Mouse (Mus musculus): ENCODE results near the gene Alox12e. TPM values are rescaled to one million over a fixed set of nuclear protein-coding genes. Genes with fewer than 3 reads are reported as not detected.

Gene Alox12e
- polyA plus RNA-seq, 1 experiment from 2014 or later: not detected

- WGBS: 32% methylated on average over 4 of the region's 4 CpGs
- no peak overlapping the region for H3K4me3 ChIP-seq (ENCODE audit: low read depth, low read length)
- H3K27me3 ChIP-seq (ENCODE audit: control insufficient read depth, insufficient read depth, low read depth, low read length): no peaks in the 10 kb centered on the region
- no peak overlapping the region for H3K27ac ChIP-seq (ENCODE audit: low read length)
- no peak for ATAC-seq
- no peaks in the 10 kb centered on the region for H3K4me1 ChIP-seq (ENCODE audit: control insufficient read depth, insufficient read depth, low read length)
- H3K9ac ChIP-seq (ENCODE audit: low read depth, low read length): no peak overlapping the region
- H3K4me2 ChIP-seq (ENCODE audit: low read length): no peak overlapping the region
- H3K36me3 ChIP-seq (ENCODE audit: control insufficient read depth, insufficient read depth, low read length): no peaks in the 10 kb centered on the region
- no peaks in the 10 kb centered on the region for H3K9me3 ChIP-seq (replicated peaks; ENCODE audit: control insufficient read depth, low read length, poor library complexity, severe bottlenecking)
Observed at GRCm38 (mm10) chr11:70334477-70334876, 12.0 kb upstream of the Alox12e start.

- H3K4me1 ChIP-seq (ENCODE audit: control insufficient read depth, insufficient read depth, low read length): peaks cover 2% of the 10 kb centered on the region; the same call in 1 of the 2 replicates
- no peak overlapping the region for H3K4me3 ChIP-seq (ENCODE audit: low read depth, low read length)
- no peaks in the 10 kb centered on the region for H3K36me3 ChIP-seq (ENCODE audit: control insufficient read depth, insufficient read depth, low read length)
- H3K9ac ChIP-seq (ENCODE audit: low read depth, low read length): no peak overlapping the region
- H3K27me3 ChIP-seq (ENCODE audit: control insufficient read depth, insufficient read depth, low read depth, low read length): peaks cover 28% of the 10 kb centered on the region
- 92% methylated on average over 8 of the region's 8 CpGs for WGBS
- no peak for ATAC-seq
- no peaks in the 10 kb centered on the region for H3K9me3 ChIP-seq (replicated peaks; ENCODE audit: control insufficient read depth, low read length, poor library complexity, severe bottlenecking)
- no peak overlapping the region for H3K27ac ChIP-seq (ENCODE audit: low read length)
- no peak overlapping the region for H3K4me2 ChIP-seq (ENCODE audit: low read length)
Observed at GRCm38 (mm10) chr11:70324726-70325125, 2.3 kb upstream of the Alox12e start.

- 1% methylated on average over 15 of the region's 15 CpGs for WGBS
- no peak overlapping the region for H3K4me3 ChIP-seq (ENCODE audit: low read depth, low read length)
Observed at GRCm38 (mm10) chr11:70321664-70322063, 764 bp downstream of the Alox12e start.

GRCm38 (mm10) chr11:70319614-70320013 is 2.8 kb downstream of the Alox12e start:
- Histone ChIP-seq H3K27me3 (ENCODE audit: control insufficient read depth, insufficient read depth, low read depth, low read length) (peaks cover 28% of the 10 kb centered on the region), H3K4me3 (ENCODE audit: low read depth, low read length) (no peak overlapping the region), H3K4me2 (ENCODE audit: low read length) (no peak overlapping the region), H3K36me3 (ENCODE audit: control insufficient read depth, insufficient read depth, low read length) (no peaks in the 10 kb centered on the region), H3K27ac (ENCODE audit: low read length) (no peak overlapping the region), H3K4me1 (ENCODE audit: control insufficient read depth, insufficient read depth, low read length) (peaks cover 2% of the 10 kb centered on the region; the same call in 1 of the 2 replicates), H3K9me3 (replicated peaks; ENCODE audit: control insufficient read depth, low read length, poor library complexity, severe bottlenecking) (no peaks in the 10 kb centered on the region), H3K9ac (ENCODE audit: low read depth, low read length) (no peak overlapping the region)
- no peak for ATAC-seq
- WGBS: 80% methylated on average over 12 of the region's 12 CpGs

More at GRCm38 (mm10) chr11:70321664-70322063, 764 bp downstream of the Alox12e start:
- no peaks in the 10 kb centered on the region for H3K36me3 ChIP-seq (ENCODE audit: control insufficient read depth, insufficient read depth, low read length)
- H3K9ac ChIP-seq (ENCODE audit: low read depth, low read length): no peak overlapping the region
- peak overlapping the region; percentile 28; the same call in 1 of the 2 replicates for H3K4me2 ChIP-seq (ENCODE audit: low read length)
- no peaks in the 10 kb centered on the region for H3K9me3 ChIP-seq (replicated peaks; ENCODE audit: control insufficient read depth, low read length, poor library complexity, severe bottlenecking)
- peaks cover 28% of the 10 kb centered on the region for H3K27me3 ChIP-seq (ENCODE audit: control insufficient read depth, insufficient read depth, low read depth, low read length)
- ATAC-seq: no peak
- no peak overlapping the region for H3K27ac ChIP-seq (ENCODE audit: low read length)
- H3K4me1 ChIP-seq (ENCODE audit: control insufficient read depth, insufficient read depth, low read length): peaks cover 2% of the 10 kb centered on the region; the same call in 1 of the 2 replicates

- no peak for ATAC-seq
- no peaks in the 10 kb centered on the region for H3K27me3 ChIP-seq (ENCODE audit: control insufficient read depth, insufficient read depth, low read depth, low read length)
- H3K4me3 ChIP-seq (ENCODE audit: low read depth, low read length): no peak overlapping the region
- H3K9me3 ChIP-seq (replicated peaks; ENCODE audit: control insufficient read depth, low read length, poor library complexity, severe bottlenecking): no peaks in the 10 kb centered on the region
- H3K4me1 ChIP-seq (ENCODE audit: control insufficient read depth, insufficient read depth, low read length): no peaks in the 10 kb centered on the region
- no peak overlapping the region for H3K27ac ChIP-seq (ENCODE audit: low read length)
- H3K4me2 ChIP-seq (ENCODE audit: low read length): no peak overlapping the region
- no peaks in the 10 kb centered on the region for H3K36me3 ChIP-seq (ENCODE audit: control insufficient read depth, insufficient read depth, low read length)
- H3K9ac ChIP-seq (ENCODE audit: low read depth, low read length): no peak overlapping the region
- 43% methylated on average over 7 of the region's 7 CpGs for WGBS
Observed at GRCm38 (mm10) chr11:70313833-70314232, 8.6 kb downstream of the Alox12e start.

- Histone ChIP-seq H3K36me3 (ENCODE audit: control insufficient read depth, insufficient read depth, low read length) (no peaks in the 10 kb centered on the region), H3K27me3 (ENCODE audit: control insufficient read depth, insufficient read depth, low read depth, low read length) (no peaks in the 10 kb centered on the region), H3K9ac (ENCODE audit: low read depth, low read length) (no peak overlapping the region), H3K9me3 (replicated peaks; ENCODE audit: control insufficient read depth, low read length, poor library complexity, severe bottlenecking) (no peaks in the 10 kb centered on the region), H3K4me2 (ENCODE audit: low read length) (no peak overlapping the region), H3K4me1 (ENCODE audit: control insufficient read depth, insufficient read depth, low read length) (no peaks in the 10 kb centered on the region), H3K4me3 (ENCODE audit: low read depth, low read length) (no peak overlapping the region), H3K27ac (ENCODE audit: low read length) (no peak overlapping the region)
- 25% methylated on average over 9 of the region's 9 CpGs for WGBS
- ATAC-seq: no peak
Observed at GRCm38 (mm10) chr11:70309341-70309740, 13.1 kb downstream of the Alox12e start.

- Histone ChIP-seq H3K4me1 (ENCODE audit: control insufficient read depth, insufficient read depth, low read length) (no peaks in the 10 kb centered on the region), H3K27me3 (ENCODE audit: control insufficient read depth, insufficient read depth, low read depth, low read length) (no peaks in the 10 kb centered on the region), H3K27ac (ENCODE audit: low read length) (no peak overlapping the region), H3K36me3 (ENCODE audit: control insufficient read depth, insufficient read depth, low read length) (no peaks in the 10 kb centered on the region), H3K9me3 (replicated peaks; ENCODE audit: control insufficient read depth, low read length, poor library complexity, severe bottlenecking) (no peaks in the 10 kb centered on the region), H3K4me2 (ENCODE audit: low read length) (no peak overlapping the region), H3K4me3 (ENCODE audit: low read depth, low read length) (no peak overlapping the region), H3K9ac (ENCODE audit: low read depth, low read length) (no peak overlapping the region)
- ATAC-seq: no peak
- WGBS: 91% methylated on average over 2 of the region's 2 CpGs
Observed at GRCm38 (mm10) chr11:70308296-70308695, 14.1 kb downstream of the Alox12e start.

- Histone ChIP-seq H3K4me1 (ENCODE audit: control insufficient read depth, insufficient read depth, low read length) (no peaks in the 10 kb centered on the region), H3K9ac (ENCODE audit: low read depth, low read length) (no peak overlapping the region), H3K27me3 (ENCODE audit: control insufficient read depth, insufficient read depth, low read depth, low read length) (no peaks in the 10 kb centered on the region), H3K4me2 (ENCODE audit: low read length) (no peak overlapping the region), H3K9me3 (replicated peaks; ENCODE audit: control insufficient read depth, low read length, poor library complexity, severe bottlenecking) (no peaks in the 10 kb centered on the region; the same call in 1 of the 2 replicates), H3K4me3 (ENCODE audit: low read depth, low read length) (no peak overlapping the region), H3K27ac (ENCODE audit: low read length) (no peak overlapping the region), H3K36me3 (ENCODE audit: control insufficient read depth, insufficient read depth, low read length) (no peaks in the 10 kb centered on the region)
- WGBS: 79% methylated on average over 7 of the region's 7 CpGs
- no peak for ATAC-seq
Observed at GRCm38 (mm10) chr11:70306159-70306558, 16.3 kb downstream of the Alox12e start.

GRCm38 (mm10) chr11:70302293-70302692 is 20.1 kb downstream of the Alox12e start:
- no peaks in the 10 kb centered on the region for H3K27me3 ChIP-seq (ENCODE audit: control insufficient read depth, insufficient read depth, low read depth, low read length)
- H3K9me3 ChIP-seq (replicated peaks; ENCODE audit: control insufficient read depth, low read length, poor library complexity, severe bottlenecking): no peaks in the 10 kb centered on the region; the same call in 1 of the 2 replicates
- H3K36me3 ChIP-seq (ENCODE audit: control insufficient read depth, insufficient read depth, low read length): no peaks in the 10 kb centered on the region
- H3K4me1 ChIP-seq (ENCODE audit: control insufficient read depth, insufficient read depth, low read length): no peaks in the 10 kb centered on the region
- WGBS: 91% methylated on average over 4 of the region's 4 CpGs
- H3K9ac ChIP-seq (ENCODE audit: low read depth, low read length): no peak overlapping the region
- H3K27ac ChIP-seq (ENCODE audit: low read length): no peak overlapping the region
- H3K4me2 ChIP-seq (ENCODE audit: low read length): no peak overlapping the region
- no peak for ATAC-seq
- no peak overlapping the region for H3K4me3 ChIP-seq (ENCODE audit: low read depth, low read length)
